Mouse (Mus musculus) lung, embryonic 15.5 days (tissue): Measurements from ENCODE around the gene Olfr463. TPM values are rescaled to one million over a fixed set of nuclear protein-coding genes. Genes with fewer than 3 reads are reported as not detected.

Experiments
- polyA plus RNA-seq: library from polyadenylated mRNA; unstranded; fragments of >200 nt; fragmentation: Nextera tagmentation; extraction: Ambion mirVana; gene quantifications from 2 replicates; pipeline ENCODE4 v1.2.1, GENCODE M21; 2015

The Olfr463 gene
- polyA plus RNA-seq, 1 experiment from 2014 or later: not detected

Other genes starting within 250 kb of the Olfr463 start
- gene Rnf43, start 234.7 kb downstream of the Olfr463 start, polyA plus RNA-seq: 14.3 and 16.4 TPM in 2 replicates
- 144 and 155 TPM in 2 replicates for gene Supt4a, start 159.8 kb downstream of the Olfr463 start, polyA plus RNA-seq
- 1.4 and 2.7 TPM in 2 replicates for gene Tspoap1, start 136.8 kb downstream of the Olfr463 start, polyA plus RNA-seq
- gene Mpo, start 103.8 kb downstream of the Olfr463 start, polyA plus RNA-seq: 0.71 and 2.4 TPM in 2 replicates
- gene Lpo, start 69.1 kb downstream of the Olfr463 start, polyA plus RNA-seq: 0.09 and 0.31 TPM in 2 replicates
- 15.2 and 16.5 TPM in 2 replicates for gene Mks1, start 44.2 kb downstream of the Olfr463 start, polyA plus RNA-seq
- not detected in 2 replicates for gene Epx, start 21.9 kb downstream of the Olfr463 start, polyA plus RNA-seq
- not detected in 2 replicates for gene Olfr462, start 5.1 kb downstream of the Olfr463 start, polyA plus RNA-seq
- not detected in 2 replicates for gene Olfr464, start 23.6 kb upstream of the Olfr463 start, polyA plus RNA-seq
- gene Dynll2, start 90.1 kb upstream of the Olfr463 start, polyA plus RNA-seq: 26.1 and 27.6 TPM in 2 replicates
- gene Srsf1, start 150.0 kb upstream of the Olfr463 start, polyA plus RNA-seq: 308 and 313 TPM in 2 replicates
- gene Vezf1, start 170.9 kb upstream of the Olfr463 start, polyA plus RNA-seq: 37.7 and 39.7 TPM in 2 replicates
- 17.7 and 19.7 TPM in 2 replicates for gene Cuedc1, start 200.7 kb upstream of the Olfr463 start, polyA plus RNA-seq